Mouse (Mus musculus): ENCODE results near the gene Prcp. TPM values are rescaled to one million over a fixed set of nuclear protein-coding genes. Genes with fewer than 3 reads are reported as not detected.
"Not testable (repeated sequence)": the region's sequence is repeated elsewhere in the genome, so short reads cannot be mapped to it uniquely, and the experiment has no call there.

Prcp gene
- polyA plus RNA-seq, 1 experiment from 2014 or later, result 24.0 TPM

GRCm38 (mm10) chr7:92959758-92960157 lies 85.5 kb downstream of the Prcp start:
- WGBS, result 40% methylated on average over 3 of the region's 3 CpGs
- H3K27me3 ChIP-seq (ENCODE audit: control insufficient read depth, insufficient read depth, low read length), result no peaks in the 10 kb centered on the region
- no peaks in the 10 kb centered on the region for H3K36me3 ChIP-seq (ENCODE audit: control insufficient read depth, insufficient read depth, low read length)
- H3K4me3 ChIP-seq (ENCODE audit: control insufficient read depth in 1 of 2, insufficient read depth in 1 of 2, low read depth in 1 of 2, low read length in 2 of 2), result no peak overlapping the region
- H3K4me2 ChIP-seq (ENCODE audit: low read length), result no peak overlapping the region
- ATAC-seq (ENCODE audit: insufficient number of reproducible peaks, insufficient read depth, low FRiP score, low read depth), result no peak
- H3K27ac ChIP-seq (replicated peaks in 1 of 2; ENCODE audit: control insufficient read depth in 1 of 2, insufficient read depth in 1 of 2, low read depth in 2 of 2, low read length in 2 of 2), result no peak overlapping the region; a peak in 1 of 4 replicates
- no peak overlapping the region for H3K9ac ChIP-seq (ENCODE audit: low read length)
- no peaks in the 10 kb centered on the region for H3K9me3 ChIP-seq (ENCODE audit: control insufficient read depth, low read length)
- H3K4me1 ChIP-seq (ENCODE audit: control insufficient read depth in 2 of 2, insufficient read depth in 2 of 2, low read length in 2 of 2), result no peaks in the 10 kb centered on the region

DNA sequence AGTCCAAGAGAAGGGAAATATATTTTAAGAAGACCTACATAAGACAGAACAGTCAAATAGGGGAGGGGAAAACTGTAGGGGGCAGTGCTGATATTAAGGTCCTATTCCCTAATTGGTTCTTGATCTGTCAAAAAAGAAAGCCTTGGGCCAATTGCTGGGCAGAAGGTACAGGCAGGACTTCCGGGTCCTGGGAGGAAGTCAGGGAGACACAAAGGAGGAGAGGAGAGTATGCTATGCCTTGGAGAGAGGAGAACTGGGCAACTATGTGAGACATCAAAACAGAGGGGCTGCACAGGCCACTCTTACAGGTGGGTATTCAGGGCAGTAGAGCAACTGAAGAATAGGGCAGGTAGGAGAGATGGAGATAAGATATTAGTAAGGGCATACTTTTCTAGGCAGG lies 87.6 kb downstream of the Prcp start:
- H3K36me3 ChIP-seq (ENCODE audit: control insufficient read depth, insufficient read depth, low read length), result no peaks in the 10 kb centered on the region
- no peak for ATAC-seq (ENCODE audit: insufficient number of reproducible peaks, insufficient read depth, low FRiP score, low read depth)
- H3K27ac ChIP-seq (replicated peaks in 1 of 2; ENCODE audit: control insufficient read depth in 1 of 2, insufficient read depth in 1 of 2, low read depth in 2 of 2, low read length in 2 of 2), result no peak overlapping the region
- H3K4me2 ChIP-seq (ENCODE audit: low read length), result no peak overlapping the region
- no peaks in the 10 kb centered on the region for H3K9me3 ChIP-seq (ENCODE audit: control insufficient read depth, low read length)
- 31% methylated on average over 1 of the region's 1 CpGs for WGBS
- no peak overlapping the region for H3K4me3 ChIP-seq (ENCODE audit: control insufficient read depth in 1 of 2, insufficient read depth in 1 of 2, low read depth in 1 of 2, low read length in 2 of 2)
- no peak overlapping the region for H3K9ac ChIP-seq (ENCODE audit: low read length)
- H3K27me3 ChIP-seq (ENCODE audit: control insufficient read depth, insufficient read depth, low read length), result no peaks in the 10 kb centered on the region
- no peaks in the 10 kb centered on the region for H3K4me1 ChIP-seq (ENCODE audit: control insufficient read depth in 2 of 2, insufficient read depth in 2 of 2, low read length in 2 of 2)

- 64% methylated on average over 3 of the region's 3 CpGs for WGBS
- Histone ChIP-seq H3K9me3 (ENCODE audit: control insufficient read depth, low read length) (no peaks in the 10 kb centered on the region), H3K27me3 (ENCODE audit: control insufficient read depth, insufficient read depth, low read length) (no peaks in the 10 kb centered on the region), H3K4me2 (ENCODE audit: low read length) (no peak overlapping the region), H3K4me1 (ENCODE audit: control insufficient read depth in 2 of 2, insufficient read depth in 2 of 2, low read length in 2 of 2) (no peaks in the 10 kb centered on the region), H3K36me3 (ENCODE audit: control insufficient read depth, insufficient read depth, low read length) (no peaks in the 10 kb centered on the region), H3K27ac (replicated peaks in 1 of 2; ENCODE audit: control insufficient read depth in 1 of 2, insufficient read depth in 1 of 2, low read depth in 2 of 2, low read length in 2 of 2) (no peak overlapping the region), H3K4me3 (ENCODE audit: control insufficient read depth in 1 of 2, insufficient read depth in 1 of 2, low read depth in 1 of 2, low read length in 2 of 2) (no peak overlapping the region), H3K9ac (ENCODE audit: low read length) (no peak overlapping the region)
- ATAC-seq (ENCODE audit: insufficient number of reproducible peaks, insufficient read depth, low FRiP score, low read depth), result no peak
These were observed 90.7 kb downstream of the Prcp start for GRCm38 (mm10) chr7:92964754-92965501.

- no peaks in the 10 kb centered on the region for H3K9me3 ChIP-seq (ENCODE audit: control insufficient read depth, low read length)
- H3K4me1 ChIP-seq (ENCODE audit: control insufficient read depth in 2 of 2, insufficient read depth in 2 of 2, low read length in 2 of 2), result no peaks in the 10 kb centered on the region
- no peak overlapping the region for H3K4me3 ChIP-seq (ENCODE audit: control insufficient read depth in 1 of 2, insufficient read depth in 1 of 2, low read depth in 1 of 2, low read length in 2 of 2)
- H3K27me3 ChIP-seq (ENCODE audit: control insufficient read depth, insufficient read depth, low read length), result no peaks in the 10 kb centered on the region
- H3K4me2 ChIP-seq (ENCODE audit: low read length), result no peak overlapping the region
- 67% methylated on average over 10 of the region's 10 CpGs for WGBS
- H3K36me3 ChIP-seq (ENCODE audit: control insufficient read depth, insufficient read depth, low read length), result no peaks in the 10 kb centered on the region
- ATAC-seq (ENCODE audit: insufficient number of reproducible peaks, insufficient read depth, low FRiP score, low read depth), result no peak
- no peak overlapping the region for H3K9ac ChIP-seq (ENCODE audit: low read length)
- no peak overlapping the region for H3K27ac ChIP-seq (replicated peaks in 1 of 2; ENCODE audit: control insufficient read depth in 1 of 2, insufficient read depth in 1 of 2, low read depth in 2 of 2, low read length in 2 of 2)
These were observed 93.3 kb downstream of the Prcp start for GRCm38 (mm10) chr7:92967381-92968127.

GRCm38 (mm10) chr7:92977429-92977828 lies 103.2 kb downstream of the Prcp start:
- Histone ChIP-seq H3K4me1 (ENCODE audit: control insufficient read depth in 2 of 2, insufficient read depth in 2 of 2, low read length in 2 of 2) (no peaks in the 10 kb centered on the region), H3K4me2 (ENCODE audit: low read length) (no peak overlapping the region), H3K9ac (ENCODE audit: low read length) (no peak overlapping the region), H3K9me3 (ENCODE audit: control insufficient read depth, low read length) (no peaks in the 10 kb centered on the region), H3K36me3 (ENCODE audit: control insufficient read depth, insufficient read depth, low read length) (no peaks in the 10 kb centered on the region), H3K4me3 (ENCODE audit: control insufficient read depth in 1 of 2, insufficient read depth in 1 of 2, low read depth in 1 of 2, low read length in 2 of 2) (no peak overlapping the region), H3K27me3 (ENCODE audit: control insufficient read depth, insufficient read depth, low read length) (no peaks in the 10 kb centered on the region), H3K27ac (replicated peaks in 1 of 2; ENCODE audit: control insufficient read depth in 1 of 2, insufficient read depth in 1 of 2, low read depth in 2 of 2, low read length in 2 of 2) (no peak overlapping the region)
- no peak for ATAC-seq (ENCODE audit: insufficient number of reproducible peaks, insufficient read depth, low FRiP score, low read depth)
- WGBS, result 82% methylated on average over 3 of the region's 3 CpGs

GRCm38 (mm10) chr7:92978225-92978624 lies 104.0 kb downstream of the Prcp start:
- no peak overlapping the region for H3K4me2 ChIP-seq (ENCODE audit: low read length)
- H3K27me3 ChIP-seq (ENCODE audit: control insufficient read depth, insufficient read depth, low read length), result no peaks in the 10 kb centered on the region
- no peaks in the 10 kb centered on the region for H3K9me3 ChIP-seq (ENCODE audit: control insufficient read depth, low read length)
- no peak for ATAC-seq (ENCODE audit: insufficient number of reproducible peaks, insufficient read depth, low FRiP score, low read depth)
- no peaks in the 10 kb centered on the region for H3K4me1 ChIP-seq (ENCODE audit: control insufficient read depth in 2 of 2, insufficient read depth in 2 of 2, low read length in 2 of 2)
- no peak overlapping the region for H3K9ac ChIP-seq (ENCODE audit: low read length)
- 68% methylated on average over 4 of the region's 4 CpGs for WGBS
- H3K27ac ChIP-seq (replicated peaks in 1 of 2; ENCODE audit: control insufficient read depth in 1 of 2, insufficient read depth in 1 of 2, low read depth in 2 of 2, low read length in 2 of 2), result no peak overlapping the region
- H3K36me3 ChIP-seq (ENCODE audit: control insufficient read depth, insufficient read depth, low read length), result no peaks in the 10 kb centered on the region
- H3K4me3 ChIP-seq (ENCODE audit: control insufficient read depth in 1 of 2, insufficient read depth in 1 of 2, low read depth in 1 of 2, low read length in 2 of 2), result no peak overlapping the region

GRCm38 (mm10) chr7:92978720-92979119 lies 104.5 kb downstream of the Prcp start:
- not testable (repeated sequence) for H3K9me3 ChIP-seq (ENCODE audit: control insufficient read depth, low read length); H3K4me1 ChIP-seq (ENCODE audit: control insufficient read depth in 2 of 2, insufficient read depth in 2 of 2, low read length in 2 of 2); H3K36me3 ChIP-seq (ENCODE audit: control insufficient read depth, insufficient read depth, low read length); H3K4me3 ChIP-seq (ENCODE audit: control insufficient read depth in 1 of 2, insufficient read depth in 1 of 2, low read depth in 1 of 2, low read length in 2 of 2); ATAC-seq (ENCODE audit: insufficient number of reproducible peaks, insufficient read depth, low FRiP score, low read depth); H3K27me3 ChIP-seq (ENCODE audit: control insufficient read depth, insufficient read depth, low read length); H3K9ac ChIP-seq (ENCODE audit: low read length); H3K27ac ChIP-seq (replicated peaks in 1 of 2; ENCODE audit: control insufficient read depth in 1 of 2, insufficient read depth in 1 of 2, low read depth in 2 of 2, low read length in 2 of 2); H3K4me2 ChIP-seq (ENCODE audit: low read length)
- 39% methylated on average over 6 of the region's 7 CpGs for WGBS

Measured in heart, embryonic 14.5 days (tissue).